Mouse (Mus musculus) megakaryocyte-erythroid progenitor cell, adult 5 weeks (primary cell): ENCODE results near the gene Icam5. TPM values are rescaled to one million over a fixed set of nuclear protein-coding genes. Genes with fewer than 3 reads are reported as not detected.

Experiments
- polyA plus RNA-seq: library from polyadenylated mRNA; stranded (reverse); fragments of >175 nt; gene quantifications from 2 replicates; pipeline ENCODE4 v1.2.3, GENCODE M21; 2012

Icam5 gene
- 0.32 and 0.57 TPM in 2 replicates for polyA plus RNA-seq

DNA sequence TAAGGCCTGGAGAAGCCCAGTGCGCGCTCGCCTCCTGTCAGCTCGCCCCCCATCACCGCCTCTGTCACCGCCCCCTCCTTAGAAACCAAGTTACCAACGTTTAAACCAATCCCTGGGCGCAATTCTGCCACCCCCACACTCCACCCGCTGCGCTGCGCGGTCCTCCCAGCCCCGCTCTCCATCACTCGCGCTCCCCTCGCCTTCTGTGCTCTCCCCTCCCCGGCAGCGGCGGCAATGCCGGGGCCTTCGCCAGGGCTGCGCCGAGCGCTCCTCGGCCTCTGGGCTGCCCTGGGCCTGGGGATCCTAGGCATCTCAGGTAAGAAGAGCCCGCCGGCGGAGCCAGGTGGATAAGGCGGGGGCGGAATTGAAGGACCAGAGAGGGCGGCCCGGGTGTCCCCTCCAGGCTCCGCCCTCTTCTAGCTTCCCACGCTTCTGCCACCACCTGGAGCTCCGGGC, at the start of gene Icam5:
Icam5 (plus strand) TSS at position 178 of the 456 bp plus-strand sequence.

DNA sequence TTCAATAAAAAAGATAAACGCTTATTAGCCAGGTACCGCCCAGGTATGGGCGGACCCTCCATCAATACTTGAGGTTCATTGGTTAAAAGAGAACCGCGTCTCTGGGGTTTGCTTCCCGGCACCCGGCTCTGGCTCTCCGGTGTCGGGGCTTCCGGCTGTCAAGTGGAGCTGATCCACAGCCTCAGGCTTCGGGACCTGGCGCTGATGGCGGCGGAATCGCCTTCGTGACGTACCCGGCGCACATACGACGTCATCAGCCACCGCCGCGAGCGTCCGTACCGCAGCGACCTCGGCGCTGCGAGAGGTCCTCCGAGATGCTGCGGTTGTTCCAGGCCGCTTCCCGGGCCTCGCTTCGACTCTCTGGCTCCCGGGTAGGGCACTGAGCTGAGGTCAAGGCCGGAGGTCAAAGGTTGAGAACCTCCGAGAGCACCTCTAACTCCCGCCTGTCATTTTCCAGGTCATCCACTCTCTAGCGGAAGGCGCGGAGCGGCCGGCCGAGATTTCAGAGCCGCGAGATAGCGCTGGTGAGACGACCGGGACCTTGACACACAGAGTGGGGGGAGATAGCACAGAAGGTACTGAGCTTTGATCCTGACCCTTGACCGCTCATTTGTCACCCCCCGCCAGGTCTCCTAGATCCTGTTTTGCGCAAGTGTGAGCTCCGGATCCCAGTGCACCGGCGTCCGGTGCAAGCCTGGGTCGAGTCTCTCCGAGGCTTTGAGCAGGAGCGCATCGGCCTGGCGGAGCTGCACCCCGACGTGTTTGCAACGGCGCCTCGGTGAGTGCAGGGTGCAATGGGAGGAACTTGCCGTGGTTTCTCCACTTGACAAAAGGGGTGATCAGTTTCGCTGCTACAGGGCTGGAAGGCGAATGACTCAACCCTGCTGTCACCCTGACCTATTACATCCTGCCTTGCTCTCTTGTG, 29.0 kb upstream of the Icam5 start, which contains the start of gene Mrpl4:
Mrpl4 (plus strand) TSS at position 112 of the 925 bp plus-strand sequence.

DNA sequence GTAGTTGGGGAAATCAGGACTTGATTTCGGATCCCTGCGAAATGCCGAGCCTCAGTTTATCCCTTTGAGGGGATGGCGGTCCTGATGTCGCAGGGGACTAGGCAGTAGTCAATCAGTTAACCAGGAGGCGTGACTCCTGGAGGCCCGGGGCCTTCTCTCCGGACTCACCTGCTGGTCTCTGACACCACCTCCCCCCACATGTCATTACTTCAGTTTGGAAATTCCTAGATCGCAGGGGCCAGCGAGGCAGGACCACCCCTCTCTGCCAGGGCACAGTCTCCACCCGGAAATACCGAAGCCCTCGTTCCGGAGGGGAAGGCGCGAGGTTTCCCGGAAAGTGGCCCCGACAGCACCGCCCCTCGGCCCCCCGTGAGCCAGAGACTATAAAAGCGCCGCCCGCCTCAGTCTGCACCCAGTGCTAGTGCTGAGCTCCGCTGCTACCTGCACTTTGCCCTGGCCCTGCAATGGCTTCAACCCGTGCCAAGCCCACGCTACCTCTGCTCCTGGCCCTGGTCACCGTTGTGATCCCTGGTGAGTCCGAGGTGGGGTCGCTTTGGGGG, 16.2 kb upstream of the Icam5 start, which contains the start of gene Icam1:
Icam1 (plus strand) TSS at position 415 of the 560 bp plus-strand sequence.

DNA sequence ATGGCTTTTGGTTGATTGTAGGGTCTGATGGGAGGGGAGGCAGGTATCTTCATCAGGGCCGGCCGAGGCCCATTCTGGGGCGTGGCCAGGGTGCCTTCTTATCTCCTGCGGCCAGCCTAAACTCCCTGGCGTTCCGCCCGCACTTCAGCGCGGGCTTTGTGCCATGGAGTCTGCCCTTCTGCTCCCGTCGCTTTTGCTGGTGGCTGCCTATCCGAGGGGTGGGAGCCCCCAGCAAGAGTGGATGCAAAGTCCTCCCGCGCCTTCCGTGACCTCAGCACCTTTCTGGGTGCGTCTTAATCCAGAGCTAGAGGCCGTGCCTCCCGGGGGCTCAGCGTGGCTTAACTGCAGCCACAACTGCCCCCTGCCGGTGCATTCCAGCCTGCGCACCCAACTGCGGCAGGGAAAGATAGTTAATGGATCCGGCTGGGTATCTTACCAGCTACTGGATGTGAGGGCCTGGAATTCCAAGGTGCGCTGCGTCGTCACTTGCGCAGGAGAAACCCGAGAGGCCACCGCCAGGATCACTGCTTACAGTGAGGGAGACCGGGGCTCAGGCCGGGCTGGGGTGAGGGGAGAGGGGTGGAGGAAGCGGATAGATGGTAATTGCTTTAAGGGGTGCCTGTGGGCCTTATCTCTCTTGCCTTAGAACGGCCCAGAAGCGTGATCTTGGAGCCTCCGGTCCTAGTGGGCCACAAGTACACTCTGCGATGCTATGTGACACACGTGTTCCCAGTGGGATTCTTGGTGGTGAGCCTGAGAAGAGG, 2.4 kb upstream of the Icam5 start, which contains the start of gene Icam4:
Icam4 (plus strand) TSS at position 83 of the 764 bp plus-strand sequence.

DNA sequence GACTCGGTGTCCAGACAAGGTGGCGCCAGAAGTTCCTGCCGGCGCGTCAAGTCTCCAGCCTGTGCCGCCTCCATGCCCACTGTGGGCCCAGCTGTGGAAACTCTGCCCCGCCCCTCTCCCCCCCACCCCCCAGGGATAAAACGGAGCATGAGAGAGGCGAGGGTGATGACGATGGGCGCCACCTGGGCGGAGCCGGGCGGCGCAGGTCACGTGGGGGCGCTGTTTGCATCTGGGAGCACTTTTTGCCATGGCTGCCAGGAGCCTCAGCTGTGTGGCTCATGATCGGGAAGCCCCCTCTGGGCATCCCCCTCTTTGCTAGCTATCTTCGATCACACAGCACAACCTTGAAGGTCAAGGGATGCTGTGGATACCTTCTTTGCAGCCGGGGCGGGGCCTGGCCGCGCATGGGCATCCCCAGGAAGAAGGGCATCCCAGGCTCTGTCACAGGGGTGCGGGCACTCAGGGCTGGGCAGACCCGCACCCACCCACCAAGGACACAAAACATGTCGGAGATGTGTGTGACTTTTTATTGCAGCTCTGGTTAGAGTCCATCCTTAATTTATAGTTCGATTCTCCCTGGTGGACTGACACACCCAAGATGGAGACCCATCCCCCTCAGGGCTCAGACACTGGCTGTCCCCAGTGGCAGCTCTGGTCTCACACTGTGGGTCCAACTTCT, 35.3 kb downstream of the Icam5 start, which contains the start of gene Zglp1:
Zglp1 (minus strand) TSS at position 88 of the 679 bp plus-strand sequence.

DNA sequence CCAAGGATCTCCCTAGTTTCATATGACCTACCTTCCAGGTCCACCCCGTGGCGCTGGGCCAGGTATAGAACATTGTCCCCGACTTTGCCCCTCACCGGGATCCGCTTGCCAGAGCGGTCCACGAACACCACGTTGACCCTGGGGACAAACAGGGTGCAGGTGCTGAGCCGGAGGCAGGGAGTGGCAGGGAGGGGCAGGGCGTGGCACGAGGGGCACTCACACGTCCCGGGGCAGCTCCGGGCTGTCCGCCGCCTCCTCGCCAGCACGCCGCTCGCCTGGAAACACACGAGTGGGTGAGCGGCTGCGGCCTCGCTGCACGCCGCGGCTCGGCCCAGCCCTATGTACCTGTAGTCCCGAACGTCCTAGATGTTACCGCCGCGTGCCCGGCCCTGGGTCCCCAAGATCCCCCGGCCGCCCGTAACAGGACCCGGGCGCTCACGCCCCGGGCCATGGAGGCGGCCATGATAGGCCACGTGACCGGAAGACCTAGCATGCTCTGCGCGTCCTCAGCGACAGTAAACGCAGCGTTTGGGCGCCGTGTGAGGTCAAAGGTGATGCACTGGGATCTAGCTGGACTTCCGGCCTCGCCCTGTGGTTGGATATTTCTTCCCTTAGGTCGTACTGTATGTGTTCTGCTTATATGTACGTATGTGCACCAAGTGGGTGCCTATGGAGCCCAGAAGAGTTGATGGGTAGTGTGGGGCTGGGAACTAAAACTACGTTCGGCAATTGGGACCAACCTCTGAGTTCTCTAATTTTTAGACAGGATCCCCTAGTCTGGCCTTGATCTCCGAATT, 41.4 kb downstream of the Icam5 start, which contains the start of the genes Gm49373 and Fdx1l:
Gm49373 (minus strand) TSS at position 53 of the 797 bp plus-strand sequence.
Fdx1l (minus strand) TSS at position 571 of the 797 bp plus-strand sequence.

Other genes starting within 250 kb of the Icam5 start
- 0.70 and 2.1 TPM in 2 replicates for gene Col5a3, start 217.0 kb upstream of the Icam5 start, polyA plus RNA-seq
- gene Rdh8, start 213.6 kb upstream of the Icam5 start, polyA plus RNA-seq = not detected in 2 replicates
- 124 and 174 TPM in 2 replicates for gene A230050P20Rik, start 163.4 kb upstream of the Icam5 start, polyA plus RNA-seq
- 2.7 and 4.1 TPM in 2 replicates for gene Angptl6, start 152.3 kb upstream of the Icam5 start, polyA plus RNA-seq
- gene Ppan, start 143.9 kb upstream of the Icam5 start, polyA plus RNA-seq = 281 and 400 TPM in 2 replicates
- gene Eif3g, start 133.4 kb upstream of the Icam5 start, polyA plus RNA-seq = 554 and 634 TPM in 2 replicates
- 124 and 137 TPM in 2 replicates for gene Dnmt1, start 72.2 kb upstream of the Icam5 start, polyA plus RNA-seq
- 4.0 and 5.2 TPM in 2 replicates for gene S1pr2, start 55.3 kb upstream of the Icam5 start, polyA plus RNA-seq
- 111 and 114 TPM in 2 replicates for gene Mrpl4, start 29.3 kb upstream of the Icam5 start, polyA plus RNA-seq
- 23.4 and 36.2 TPM in 2 replicates for gene Icam1, start 16.1 kb upstream of the Icam5 start, polyA plus RNA-seq
- 21.8 and 32.7 TPM in 2 replicates for gene Icam4, start 2.7 kb upstream of the Icam5 start, polyA plus RNA-seq
- gene Zglp1, start 35.0 kb downstream of the Icam5 start, polyA plus RNA-seq = 3.1 and 7.5 TPM in 2 replicates
- 1.6 and 2.0 TPM in 2 replicates for gene Gm49373, start 41.0 kb downstream of the Icam5 start, polyA plus RNA-seq
- 26.8 and 32.5 TPM in 2 replicates for gene Fdx1l, start 41.5 kb downstream of the Icam5 start, polyA plus RNA-seq
- 283 and 327 TPM in 2 replicates for gene Gm38431, start 59.9 kb downstream of the Icam5 start, polyA plus RNA-seq
- gene Raver1, start 59.9 kb downstream of the Icam5 start, polyA plus RNA-seq = 94.4 and 110 TPM in 2 replicates
- gene Tyk2, start 99.2 kb downstream of the Icam5 start, polyA plus RNA-seq = 36.6 and 36.8 TPM in 2 replicates
- gene Cdc37, start 117.9 kb downstream of the Icam5 start, polyA plus RNA-seq = 317 and 381 TPM in 2 replicates
- gene Pde4a, start 133.6 kb downstream of the Icam5 start, polyA plus RNA-seq = 15.4 and 17.1 TPM in 2 replicates
- gene Keap1, start 207.3 kb downstream of the Icam5 start, polyA plus RNA-seq = 66.5 and 66.9 TPM in 2 replicates
- gene S1pr5, start 216.4 kb downstream of the Icam5 start, polyA plus RNA-seq = 0.24 and 0.41 TPM in 2 replicates
- 21.4 and 22.7 TPM in 2 replicates for gene Atg4d, start 233.2 kb downstream of the Icam5 start, polyA plus RNA-seq